Mouse (Mus musculus) adipose tissue, adult 10 weeks (tissue): ENCODE results near the gene Ssr2. TPM values are rescaled to one million over a fixed set of nuclear protein-coding genes. Genes with fewer than 3 reads are reported as not detected.

Experiments used
- polyA plus RNA-seq: library from polyadenylated mRNA; stranded (reverse); fragments of 350-450 nt; fragmentation: Illumina TruSeq; extraction: RNeasy Lipid Tissue Mini Kit (QIAGEN cat#74804); gene quantifications from one replicate; pipeline ENCODE4 v1.2.3, GENCODE M21; 2014; ENCODE audit warnings: low read depth, low replicate concordance

The Ssr2 gene
- polyA plus RNA-seq = 239 TPM

GRCm38 (mm10) chr3:88575540-88575939 is at the start of gene Ssr2:
Ssr2 (plus strand) TSS chr3:88575876.

GRCm38 (mm10) chr3:88532299-88532674 is 43.4 kb upstream of the Ssr2 start, which contains the start of gene Mex3a:
Mex3a (plus strand) TSS chr3:88532395.

GRCm38 (mm10) chr3:88548180-88548917 is 27.3 kb upstream of the Ssr2 start, which contains the start of gene Rab25:
Rab25 (minus strand) TSS chr3:88548300.

GRCm38 (mm10) chr3:88552676-88553524 is 22.8 kb upstream of the Ssr2 start, which contains the start of gene Lamtor2:
Lamtor2 (minus strand) TSS chr3:88553074.

GRCm38 (mm10) chr3:88553525-88553879 is 22.2 kb upstream of the Ssr2 start, which contains the start of gene Ubqln4:
Ubqln4 (plus strand) TSS chr3:88553758.

GRCm38 (mm10) chr3:88605666-88606065 is 30.0 kb downstream of the Ssr2 start, which contains the start of gene Arhgef2:
Arhgef2 (plus strand) TSS chr3:88605966.

Other genes starting within 250 kb of the Ssr2 start
- gene Tmem79, start 239.7 kb upstream of the Ssr2 start, polyA plus RNA-seq = 7.7 TPM
- gene Smg5, start 239.6 kb upstream of the Ssr2 start, polyA plus RNA-seq = 42.6 TPM
- 5.8 TPM for gene Paqr6, start 211.3 kb upstream of the Ssr2 start, polyA plus RNA-seq
- 173 TPM for gene Bglap3, start 203.1 kb upstream of the Ssr2 start, polyA plus RNA-seq
- gene Bglap2, start 197.2 kb upstream of the Ssr2 start, polyA plus RNA-seq = not detected
- gene Bglap, start 191.4 kb upstream of the Ssr2 start, polyA plus RNA-seq = not detected
- 17.2 TPM for gene Pmf1, start 165.5 kb upstream of the Ssr2 start, polyA plus RNA-seq
- 29.8 TPM for gene Slc25a44, start 150.7 kb upstream of the Ssr2 start, polyA plus RNA-seq
- gene Sema4a, start 114.7 kb upstream of the Ssr2 start, polyA plus RNA-seq = 101 TPM
- gene Lmna, start 65.9 kb upstream of the Ssr2 start, polyA plus RNA-seq = 75.5 TPM
- 2.9 TPM for gene Mex3a, start 43.5 kb upstream of the Ssr2 start, polyA plus RNA-seq
- 66.8 TPM for gene Rab25, start 27.6 kb upstream of the Ssr2 start, polyA plus RNA-seq
- gene Lamtor2, start 22.8 kb upstream of the Ssr2 start, polyA plus RNA-seq = 161 TPM
- 51.1 TPM for gene Ubqln4, start 22.1 kb upstream of the Ssr2 start, polyA plus RNA-seq
- 39.9 TPM for gene Arhgef2, start 30.1 kb downstream of the Ssr2 start, polyA plus RNA-seq
- gene Rxfp4, start 77.3 kb downstream of the Ssr2 start, polyA plus RNA-seq = not detected
- 60.2 TPM for gene Khdc4, start 109.9 kb downstream of the Ssr2 start, polyA plus RNA-seq
- 39.1 TPM for gene Rit1, start 141.0 kb downstream of the Ssr2 start, polyA plus RNA-seq
- gene Syt11, start 199.3 kb downstream of the Ssr2 start, polyA plus RNA-seq = 7.2 TPM